Mouse (Mus musculus) layer of hippocampus, adult 18-20 months (tissue): Measurements from ENCODE around the gene Txndc11. TPM values are rescaled to one million over a fixed set of nuclear protein-coding genes. Genes with fewer than 3 reads are reported as not detected.

Experiments
- microRNA-seq, 2 experiments: library from miRNA; unstranded; fragments of <30 nt; microRNA quantifications; one replicate each; pipeline ENCODE4 v1.2.0; 2021
- total RNA-seq, 2 experiments: library from RNA; stranded (reverse); gene quantifications; 2 replicates each; pipeline ENCODE4 v1.2.3; 2021

Txndc11 gene
- total RNA-seq, 2 experiments from 2014 or later, result 26.4 to 28.5 TPM

Small RNA genes within 50 kb of the gene (microRNA-seq; reads per million reads assigned to microRNA genes)
- 5.7 to 9.4 reads per million in 2 experiments for gene Gm23935

Other genes with a start within 250 kb of the Txndc11 start
- gene Snn, start 73.7 kb downstream of the Txndc11 start, total RNA-seq, result 100 to 1,000 TPM; 182 to 191 TPM
- 10 to 100 TPM; 12.4 to 16.0 TPM for gene Litaf, start 68.5 kb downstream of the Txndc11 start, total RNA-seq
- gene Zc3h7a, start 41.7 kb upstream of the Txndc11 start, total RNA-seq, result 10 to 100 TPM; 59.9 to 62.2 TPM
- gene Rsl1d1, start 68.7 kb upstream of the Txndc11 start, total RNA-seq, result 10 to 100 TPM; 52.0 to 55.9 TPM
- 10 to 100 TPM; 85.7 to 88.7 TPM for gene Gspt1, start 119.7 kb upstream of the Txndc11 start, total RNA-seq
- under 1 TPM; 0.54 to 0.56 TPM for gene Tnfrsf17, start 179.2 kb upstream of the Txndc11 start, total RNA-seq
- gene Snx29, start 188.3 kb upstream of the Txndc11 start, total RNA-seq, result 10 to 100 TPM; 20.5 to 24.6 TPM